10 mouse cellular contexts compared by ENCODE assay signal in genomic region chr15:83998586-83998985, GRCm38 (mm10).
A peak's percentile ranks its signal among the peaks of the same experiment; 100 is the strongest.
DNase-seq lines count a peak whose midpoint lies in the region; ATAC-seq lines count a peak whose summit lies in the region.
"Had no signal": no experiment of that assay in that cellular context is flagged by ENCODE, and none has a peak within 500 bp of the region (broad histone marks: within the 10 kb centered on the region; RNA-seq: fewer than 3 reads in every experiment).

No protein-coding gene starts in this region.

- H3K27me3 ChIP-seq in kidney, embryonic 14.5 days (ENCODE audit: control insufficient read depth, insufficient read depth, low read length) = no peaks in the 10 kb centered on the region
- H3K27me3 ChIP-seq in embryonic facial prominence, embryonic 10.5 days (replicated peaks; ENCODE audit: low read depth, poor library complexity, severe bottlenecking) = peaks cover 37% of the 10 kb centered on the region
- H3K27me3 ChIP-seq in forebrain, embryonic 13.5 days = no peaks in the 10 kb centered on the region
- H3K27me3 ChIP-seq in limb, embryonic 13.5 days = peaks cover 64% of the 10 kb centered on the region

- peaks cover 7% of the 10 kb centered on the region for H3K4me1 ChIP-seq in kidney, embryonic 14.5 days (ENCODE audit: control insufficient read depth, insufficient read depth, low read length)
- H3K4me1 ChIP-seq in embryonic facial prominence, embryonic 10.5 days = peaks cover 22% of the 10 kb centered on the region
- peaks cover 37% of the 10 kb centered on the region for H3K4me1 ChIP-seq in forebrain, embryonic 13.5 days
- peaks cover 10% of the 10 kb centered on the region; the same call in 1 of the 2 replicates for H3K4me1 ChIP-seq in limb, embryonic 13.5 days

- no peaks in the 10 kb centered on the region for H3K9me3 ChIP-seq in kidney, embryonic 14.5 days (ENCODE audit: control insufficient read depth, low read length)
- no peaks in the 10 kb centered on the region for H3K9me3 ChIP-seq in embryonic facial prominence, embryonic 10.5 days
- no peaks in the 10 kb centered on the region for H3K9me3 ChIP-seq in forebrain, embryonic 13.5 days (replicated peaks)
- H3K9me3 ChIP-seq in limb, embryonic 13.5 days = no peaks in the 10 kb centered on the region

- no peak overlapping the region for H3K9ac ChIP-seq in kidney, embryonic 14.5 days (ENCODE audit: low read depth, low read length)
- H3K9ac ChIP-seq in forebrain, embryonic 13.5 days = no peak overlapping the region
- H3K9ac ChIP-seq in limb, embryonic 13.5 days = no peak overlapping the region

- 51% methylated on average over 7 of the region's 7 CpGs for WGBS in kidney, embryonic 14.5 days
- 50% methylated on average over 7 of the region's 7 CpGs for WGBS in embryonic facial prominence, embryonic 10.5 days
- 48% methylated on average over 7 of the region's 7 CpGs for WGBS in forebrain, embryonic 13.5 days
- 54% methylated on average over 7 of the region's 7 CpGs for WGBS in limb, embryonic 13.5 days

- no peak overlapping the region for H3K27ac ChIP-seq in kidney, embryonic 14.5 days (ENCODE audit: low read depth, low read length)
- H3K27ac ChIP-seq in embryonic facial prominence, embryonic 10.5 days (replicated peaks) = no peak overlapping the region; the same call in 1 of the 2 replicates
- H3K27ac ChIP-seq in forebrain, embryonic 13.5 days = peak overlapping the region; percentile 92
- no peak overlapping the region for H3K27ac ChIP-seq in limb, embryonic 13.5 days

- H3K4me2 ChIP-seq in kidney, embryonic 14.5 days (replicated peaks; ENCODE audit: low read depth, low read length) = peak overlapping the region; percentile 33
- H3K4me2 ChIP-seq in forebrain, embryonic 13.5 days = peak overlapping the region; percentile 53
- H3K4me2 ChIP-seq in limb, embryonic 13.5 days (replicated peaks) = peak overlapping the region; percentile 36; the same call in 1 of the 2 replicates
- H3K4me2 ChIP-seq: liver, embryonic 11.5 days had no signal

- no peak for DNase-seq in kidney, adult 11 months
- DNase-seq in embryonic facial prominence, embryonic 10.5 days (ENCODE audit: low spot score) = no peak
- DNase-seq in thymus, postnatal 0 days (ENCODE audit: low spot score) = no peak
- no peak for DNase-seq in natural killer cell, adult 2 months (ENCODE audit: low spot score in 2 of 2)
- no peak for DNase-seq in cerebellum, postnatal 4 days (ENCODE audit: low spot score in 2 of 2)
- DNase-seq: adrenal gland, adult 2 months had no signal

- H3K4me3 ChIP-seq in kidney, embryonic 14.5 days (ENCODE audit: low read length) = no peak overlapping the region
- H3K4me3 ChIP-seq in embryonic facial prominence, embryonic 10.5 days = peak overlapping the region; percentile 42
- no peak overlapping the region for H3K4me3 ChIP-seq in forebrain, embryonic 13.5 days
- H3K4me3 ChIP-seq in limb, embryonic 13.5 days = no peak overlapping the region

- no peaks in the 10 kb centered on the region for H3K36me3 ChIP-seq in kidney, embryonic 14.5 days (ENCODE audit: control insufficient read depth, insufficient read depth, low read length)
- H3K36me3 ChIP-seq in embryonic facial prominence, embryonic 10.5 days (replicated peaks) = no peaks in the 10 kb centered on the region
- no peaks in the 10 kb centered on the region for H3K36me3 ChIP-seq in forebrain, embryonic 13.5 days (ENCODE audit: poor library complexity, severe bottlenecking)
- no peaks in the 10 kb centered on the region for H3K36me3 ChIP-seq in limb, embryonic 13.5 days

- no peak for ATAC-seq in kidney, embryonic 14.5 days (ENCODE audit: low FRiP score, low TSS enrichment)
- ATAC-seq in forebrain, embryonic 13.5 days = peak; percentile 7; the same call in 1 of the 2 replicates
- no peak for ATAC-seq in limb, embryonic 13.5 days (ENCODE audit: low FRiP score, low read depth)
